Comparison of ENCODE assay signal across 8 mouse cellular contexts in genomic region chr1:43139587-43140266, GRCm38 (mm10). TPM values are rescaled to one million over a fixed set of nuclear protein-coding genes. Genes with fewer than 3 reads are reported as not detected.
A peak's percentile ranks its signal among the peaks of the same experiment; 100 is the strongest.
DNase-seq lines count a peak whose midpoint lies in the region; ATAC-seq and TF ChIP-seq lines count a peak whose summit lies in the region.

No protein-coding gene starts in this region.

- TF ChIP-seq CTCF in G1E (IDR thresholded peaks at IDR 0.05; ENCODE audit: low read depth, low read length): peak; percentile 100
- peak; percentile 99 for TF ChIP-seq CTCF in lung, embryonic 14.5 days (IDR thresholded peaks at IDR 0.05; ENCODE audit: low read depth)

- H3K36me3 ChIP-seq in G1E (replicated peaks): no peaks in the 10 kb centered on the region
- H3K36me3 ChIP-seq in forebrain, embryonic 15.5 days: no peaks in the 10 kb centered on the region
- H3K36me3 ChIP-seq in lung, embryonic 14.5 days (ENCODE audit: insufficient read depth): peaks cover 4% of the 10 kb centered on the region; the same call in 1 of the 2 replicates

- H3K4me3 ChIP-seq in G1E (ENCODE audit: low read depth, low read length): no peak overlapping the region
- H3K4me3 ChIP-seq in forebrain, embryonic 15.5 days: no peak overlapping the region
- no peak overlapping the region for H3K4me3 ChIP-seq in lung, embryonic 14.5 days (ENCODE audit: low read depth, low read length)

- peak; percentile 70 for ATAC-seq in G1E (ENCODE audit: extremely low read depth, insufficient number of reproducible peaks, low FRiP score, poor library complexity, severe bottlenecking)
- peak; percentile 66 for ATAC-seq in forebrain, embryonic 15.5 days (replicated peaks)
- peak; percentile 80 for ATAC-seq in lung, embryonic 14.5 days (ENCODE audit: insufficient read depth)

- no peak overlapping the region for H3K27ac ChIP-seq in forebrain, embryonic 15.5 days (replicated peaks)
- no peak overlapping the region for H3K27ac ChIP-seq in lung, embryonic 14.5 days (ENCODE audit: low read depth)

- H3K4me2 ChIP-seq in forebrain, embryonic 15.5 days (replicated peaks): no peak overlapping the region
- H3K4me2 ChIP-seq in lung, embryonic 14.5 days: no peak overlapping the region

- peak; percentile 63 for DNase-seq in G1E (ENCODE audit: low spot score)
- DNase-seq in cerebellum, adult 11 months: peak; percentile 59
- peak; percentile 86 to 88 for DNase-seq in heart, postnatal 36 days
- DNase-seq in layer of hippocampus, adult 18-20 months (ENCODE audit: low spot score in 2 of 2): peak; percentile 60 to 94
- DNase-seq in lung, embryonic 14.5 days: peak; percentile 97
- peak; percentile 51 for DNase-seq in ovary, adult 18-20 months (ENCODE audit: low spot score)
- peak; percentile 43 to 68 for DNase-seq in thymus, adult 18-20 months

- 51% methylated on average over 8 of the region's 8 CpGs for WGBS in forebrain, embryonic 15.5 days
- WGBS in lung, embryonic 14.5 days: 50% methylated on average over 8 of the region's 8 CpGs

- no peaks in the 10 kb centered on the region for H3K9me3 ChIP-seq in G1E (replicated peaks)
- no peaks in the 10 kb centered on the region for H3K9me3 ChIP-seq in forebrain, embryonic 15.5 days
- H3K9me3 ChIP-seq in lung, embryonic 14.5 days (ENCODE audit: low read depth, low read length): no peaks in the 10 kb centered on the region

- intact Hi-C loops in heart, postnatal 36 days (cut with DNase I): loop anchor here (1.0 to 10.0 kb wide), 3 partner anchors 125 to 598 kb away; no protein-coding TSS in a partner anchor

- H3K9ac ChIP-seq in forebrain, embryonic 15.5 days (replicated peaks): no peak overlapping the region
- no peak overlapping the region for H3K9ac ChIP-seq in lung, embryonic 14.5 days

- H3K4me1 ChIP-seq in G1E (ENCODE audit: insufficient read depth, low read depth, low read length): peaks cover 20% of the 10 kb centered on the region
- H3K4me1 ChIP-seq in forebrain, embryonic 15.5 days: peaks cover 17% of the 10 kb centered on the region; the same call in 1 of the 2 replicates
- no peaks in the 10 kb centered on the region for H3K4me1 ChIP-seq in lung, embryonic 14.5 days (ENCODE audit: insufficient read depth)

- H3K27me3 ChIP-seq in G1E (ENCODE audit: insufficient read depth, low read length): peaks cover 10% of the 10 kb centered on the region
- no peaks in the 10 kb centered on the region for H3K27me3 ChIP-seq in forebrain, embryonic 15.5 days
- no peaks in the 10 kb centered on the region for H3K27me3 ChIP-seq in lung, embryonic 14.5 days (ENCODE audit: insufficient read depth, low read length)

RNA-seq across cellular contexts. Expression of gene AI597479, which starts 41.2 kb away (rescaled TPM):
- total RNA-seq in G1E (2014; fragmentation: Nextera tagmentation) (31.8 and 34.1 TPM in 2 replicates), G1E (2017) (40.1 and 45.8 TPM in 2 replicates)
- 2.9 and 3.2 TPM in 2 replicates for polyA plus RNA-seq in G1E (2012)
- polyA plus RNA-seq in forebrain, embryonic 15.5 days (2015; fragmentation: Nextera tagmentation; extraction: Ambion mirVana): 47.8 and 53.5 TPM in 2 replicates
- total RNA-seq in heart, postnatal 36 days (2021): 10 to 100 TPM; 17.6 to 19.9 TPM
- total RNA-seq in layer of hippocampus, adult 18-20 months (2021): 10 to 100 TPM; 27.5 to 27.8 TPM
- polyA plus RNA-seq in lung, embryonic 14.5 days (2014; fragmentation: Nextera tagmentation; extraction: Ambion mirVana): 32.0 and 32.4 TPM in 2 replicates

RNA-seq across cellular contexts. Expression of gene Tgfbrap1, which starts 41.3 kb away (rescaled TPM):
- total RNA-seq in G1E (2014; fragmentation: Nextera tagmentation): 44.5 and 51.2 TPM in 2 replicates
- 18.1 and 19.7 TPM in 2 replicates for total RNA-seq in G1E (2017)
- 13.0 and 13.2 TPM in 2 replicates for polyA plus RNA-seq in G1E (2012)
- polyA plus RNA-seq in forebrain, embryonic 15.5 days (2015; fragmentation: Nextera tagmentation; extraction: Ambion mirVana): 18.1 and 18.2 TPM in 2 replicates
- total RNA-seq in heart, postnatal 36 days (2021): 10 to 100 TPM; 14.9 to 15.3 TPM
- 10 to 100 TPM; 37.7 to 38.1 TPM for total RNA-seq in layer of hippocampus, adult 18-20 months (2021)
- polyA plus RNA-seq in lung, embryonic 14.5 days (2014; fragmentation: Nextera tagmentation; extraction: Ambion mirVana): 13.1 and 13.2 TPM in 2 replicates

RNA-seq across cellular contexts. Expression of gene Fhl2, which starts 57.1 kb away (rescaled TPM):
- total RNA-seq in G1E (2014; fragmentation: Nextera tagmentation): not detected in 2 replicates
- total RNA-seq in G1E (2017): 0.22 and 0.23 TPM in 2 replicates
- not detected in 2 replicates for polyA plus RNA-seq in G1E (2012)
- 11.3 and 14.7 TPM in 2 replicates for polyA plus RNA-seq in forebrain, embryonic 15.5 days (2015; fragmentation: Nextera tagmentation; extraction: Ambion mirVana)
- total RNA-seq in heart, postnatal 36 days (2021): 1,000 to 10,000 TPM; 1,415 to 1,925 TPM
- 10 to 100 TPM; 28.5 to 34.0 TPM for total RNA-seq in layer of hippocampus, adult 18-20 months (2021)
- polyA plus RNA-seq in lung, embryonic 14.5 days (2014; fragmentation: Nextera tagmentation; extraction: Ambion mirVana): 30.1 and 34.9 TPM in 2 replicates

Comparison
In these comparisons a context has a peak if more than half of its experiments do, and no peak if none do; other contexts are left out.
1. RNA of gene Fhl2, which starts 57.1 kb away (total RNA-seq): 1,415 to 1,925 TPM in heart, postnatal 36 days; 28.5 to 34.0 TPM in layer of hippocampus, adult 18-20 months and 0.22 to 0.23 TPM in G1E; every median in the first group is over 10 times any median in the second.
2. Peak in every context shown above with its lines, with median percentiles within 50 percentile points of each other: ATAC-seq and DNase-seq.